Mouse (Mus musculus): ENCODE measurements around the gene Tmem120a. TPM values are rescaled to one million over a fixed set of nuclear protein-coding genes. Genes with fewer than 3 reads are reported as not detected.

Tmem120a gene
- polyA plus RNA-seq, 1 experiment from 2014 or later: 32.0 TPM

DNA sequence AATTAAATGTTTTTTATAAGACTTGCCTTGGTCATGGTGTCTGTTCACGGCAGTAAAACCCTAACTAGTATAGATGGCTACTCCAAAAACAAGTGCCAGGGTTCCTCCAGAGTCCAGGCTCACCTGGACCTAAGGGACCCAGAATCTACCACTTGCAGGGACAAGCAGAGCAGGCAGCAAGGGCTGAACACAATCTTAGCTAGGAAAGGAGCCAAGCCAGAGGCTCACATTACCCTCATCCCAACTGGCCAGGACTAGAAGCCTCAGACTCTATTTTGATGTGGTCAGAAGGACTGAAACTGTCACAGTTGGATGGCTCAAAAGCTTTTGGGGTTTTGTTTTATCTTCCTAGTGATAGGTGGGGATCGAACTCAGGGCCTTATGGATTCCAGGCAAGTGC lies 7.3 kb upstream of the Tmem120a start:
- H3K4me1 ChIP-seq: no peaks in the 10 kb centered on the region
- H3K9ac ChIP-seq: no peak overlapping the region
- peaks cover 7% of the 10 kb centered on the region; the same call in 1 of the 2 replicates for H3K27me3 ChIP-seq (replicated peaks)
- ATAC-seq (ENCODE audit: extremely low read depth, insufficient number of reproducible peaks, low FRiP score, low TSS enrichment): no peak
- WGBS: 62% methylated on average over 2 of the region's 2 CpGs
- no peak overlapping the region for H3K4me2 ChIP-seq
- H3K4me3 ChIP-seq: no peak overlapping the region
- H3K36me3 ChIP-seq: no peaks in the 10 kb centered on the region
- H3K27ac ChIP-seq (replicated peaks): no peak overlapping the region
- H3K9me3 ChIP-seq: peaks cover 10% of the 10 kb centered on the region

DNA sequence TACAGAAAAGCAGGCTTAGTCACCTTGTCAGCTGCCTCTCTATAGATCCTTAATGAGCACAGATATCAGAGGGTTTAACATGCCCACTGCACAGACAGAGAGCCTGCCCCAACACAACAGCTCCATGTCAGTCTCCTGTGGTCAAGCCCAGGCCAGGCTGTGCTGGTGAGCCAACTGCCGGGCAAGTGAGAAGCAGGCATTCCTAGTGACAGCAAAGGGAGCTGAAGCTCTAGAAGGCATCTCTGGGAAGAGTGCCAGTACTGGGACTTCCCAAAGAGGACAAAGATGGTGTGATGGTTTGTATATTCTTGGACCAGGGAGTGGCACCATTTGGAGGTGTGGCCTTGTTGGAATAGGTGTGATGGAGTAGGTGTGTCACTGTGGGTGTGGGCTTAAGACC lies 6.8 kb upstream of the Tmem120a start:
- H3K4me1 ChIP-seq: no peaks in the 10 kb centered on the region
- H3K27ac ChIP-seq (replicated peaks): no peak overlapping the region
- no peak for ATAC-seq (ENCODE audit: extremely low read depth, insufficient number of reproducible peaks, low FRiP score, low TSS enrichment)
- no peaks in the 10 kb centered on the region for H3K36me3 ChIP-seq
- no peak overlapping the region for H3K4me3 ChIP-seq
- H3K4me2 ChIP-seq: no peak overlapping the region
- H3K9ac ChIP-seq: no peak overlapping the region
- H3K27me3 ChIP-seq (replicated peaks): peaks cover 7% of the 10 kb centered on the region; the same call in 1 of the 2 replicates
- H3K9me3 ChIP-seq: peaks cover 10% of the 10 kb centered on the region
- WGBS: 50% methylated on average over 1 of the region's 1 CpGs

DNA sequence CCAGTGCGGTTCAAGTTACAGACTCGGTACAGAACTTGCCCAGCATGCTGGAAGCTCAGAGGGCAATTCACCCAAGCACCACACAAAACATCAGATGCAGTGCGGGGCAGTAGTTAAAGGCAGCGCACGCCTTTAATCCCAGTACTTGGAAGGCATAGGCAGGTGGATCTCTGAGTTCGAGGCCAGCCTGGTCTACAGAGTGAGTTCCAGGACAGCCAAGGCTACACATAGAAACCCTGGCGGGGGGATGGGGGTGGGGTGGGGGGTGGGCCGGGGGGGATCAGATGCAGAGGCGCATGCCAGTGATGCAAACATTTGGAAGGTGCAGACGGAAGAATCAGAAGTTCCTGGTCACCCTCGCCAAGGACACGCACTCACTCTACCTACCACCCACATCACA lies 494 bp upstream of the Tmem120a start:
- peaks cover 16% of the 10 kb centered on the region for H3K4me1 ChIP-seq
- peak overlapping the region; percentile 82 for H3K27ac ChIP-seq (replicated peaks)
- H3K36me3 ChIP-seq: peaks cover 19% of the 10 kb centered on the region
- H3K4me2 ChIP-seq: peak overlapping the region; percentile 75
- H3K4me3 ChIP-seq: peak overlapping the region; percentile 97
- 22% methylated on average over 12 of the region's 12 CpGs for WGBS
- ATAC-seq (ENCODE audit: extremely low read depth, insufficient number of reproducible peaks, low FRiP score, low TSS enrichment): no peak
- H3K9me3 ChIP-seq: peaks cover 10% of the 10 kb centered on the region
- no peaks in the 10 kb centered on the region; the same call in 1 of the 2 replicates for H3K27me3 ChIP-seq (replicated peaks)
- H3K9ac ChIP-seq: peak overlapping the region; percentile 82

DNA sequence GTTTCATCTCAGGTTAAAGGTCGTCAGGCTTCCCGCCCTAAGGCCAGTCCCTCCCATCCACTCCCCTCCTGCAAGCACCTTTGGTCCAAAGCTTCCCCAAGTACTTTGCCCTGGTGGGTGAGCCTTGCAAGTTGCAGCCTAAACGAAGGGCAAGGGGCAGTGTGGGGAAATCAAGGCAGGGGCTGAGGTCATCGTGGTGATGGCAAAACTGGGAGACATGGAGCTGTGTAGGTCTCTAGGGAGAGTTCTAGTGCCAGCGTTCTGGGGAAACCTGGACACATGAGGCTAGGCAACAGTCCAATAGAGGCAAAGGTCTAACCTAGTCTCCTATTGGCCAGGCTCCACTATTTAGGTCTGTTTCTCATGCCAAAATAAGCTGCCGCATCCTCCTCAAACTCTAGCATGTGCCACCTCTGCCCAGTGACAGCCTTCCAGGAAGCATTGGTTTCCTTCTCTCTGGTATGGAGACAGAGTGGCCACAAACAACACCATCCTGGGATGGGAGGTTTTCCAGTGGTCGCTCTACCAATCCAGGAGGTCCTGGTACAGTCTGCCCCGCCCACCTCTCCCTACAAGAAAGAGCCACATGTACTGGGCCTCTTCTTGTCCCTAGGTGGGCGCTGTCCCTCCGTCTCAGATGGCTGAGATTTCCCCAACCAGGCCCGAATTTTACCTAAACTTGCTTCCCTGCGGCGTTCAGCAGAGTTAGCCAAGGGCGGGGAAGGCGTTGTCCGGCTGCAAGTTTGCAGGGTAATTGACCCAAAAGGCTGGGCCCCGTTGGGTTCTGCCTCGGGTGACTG lies 1.1 kb downstream of the Tmem120a start:
- peaks cover 24% of the 10 kb centered on the region for H3K36me3 ChIP-seq
- H3K4me2 ChIP-seq: peak overlapping the region; percentile 75
- H3K9me3 ChIP-seq: peaks cover 10% of the 10 kb centered on the region
- H3K4me3 ChIP-seq: peak overlapping the region; percentile 97
- no peak for ATAC-seq (ENCODE audit: extremely low read depth, insufficient number of reproducible peaks, low FRiP score, low TSS enrichment)
- 23% methylated on average over 18 of the region's 18 CpGs for WGBS
- H3K27ac ChIP-seq (replicated peaks): no peak overlapping the region
- H3K9ac ChIP-seq: peak overlapping the region; percentile 92
- peaks cover 16% of the 10 kb centered on the region for H3K4me1 ChIP-seq
- no peaks in the 10 kb centered on the region for H3K27me3 ChIP-seq (replicated peaks)

DNA sequence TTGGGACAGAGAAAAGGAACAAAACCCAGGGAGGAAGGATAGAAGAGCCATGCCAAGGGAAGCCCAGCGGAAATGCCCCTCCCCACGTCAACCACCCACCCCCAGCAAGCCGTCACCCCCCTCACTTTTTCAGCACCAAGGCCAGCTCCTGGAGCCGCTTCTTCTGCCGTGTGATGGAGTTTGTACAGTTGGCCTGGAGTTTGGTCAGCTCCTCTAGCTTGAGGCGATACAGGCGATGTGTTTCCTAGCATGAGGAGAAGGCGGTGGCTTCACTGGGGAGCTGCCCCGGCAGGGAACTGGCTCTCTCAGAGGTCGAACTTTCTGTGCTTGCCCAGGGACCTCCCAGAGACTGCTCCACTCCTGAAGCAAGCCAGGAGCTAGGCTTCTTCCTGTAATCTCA lies 2.1 kb downstream of the Tmem120a start:
- ATAC-seq (ENCODE audit: extremely low read depth, insufficient number of reproducible peaks, low FRiP score, low TSS enrichment): no peak
- Histone ChIP-seq H3K27ac (replicated peaks) (no peak overlapping the region), H3K9ac (no peak overlapping the region), H3K9me3 (peaks cover 2% of the 10 kb centered on the region; the same call in 1 of the 2 replicates), H3K4me1 (peaks cover 18% of the 10 kb centered on the region), H3K27me3 (replicated peaks) (no peaks in the 10 kb centered on the region), H3K4me2 (no peak overlapping the region), H3K36me3 (peaks cover 28% of the 10 kb centered on the region), H3K4me3 (no peak overlapping the region)
- WGBS: 51% methylated on average over 10 of the region's 10 CpGs

DNA sequence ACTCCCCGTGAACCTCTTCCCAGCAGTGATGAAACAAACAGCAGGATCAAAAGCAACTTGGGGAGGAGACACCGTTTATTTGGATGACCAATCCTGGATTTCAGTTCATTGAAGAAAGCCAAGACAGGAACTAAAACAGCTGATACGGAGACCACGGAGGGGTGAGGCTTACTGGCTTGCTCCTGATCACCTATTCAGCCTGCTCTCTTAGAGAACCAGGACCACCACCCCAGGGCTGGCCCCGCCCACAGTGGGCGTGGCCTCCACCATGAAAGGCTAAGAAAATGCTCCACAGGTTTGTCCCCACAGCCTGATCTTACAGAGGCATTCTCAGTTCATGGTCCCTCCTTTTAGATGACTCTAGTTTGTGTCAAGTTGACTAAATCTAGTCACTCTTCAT lies 6.0 kb downstream of the Tmem120a start:
- Histone ChIP-seq H3K27ac (replicated peaks) (no peak overlapping the region), H3K4me2 (no peak overlapping the region), H3K9ac (no peak overlapping the region), H3K4me3 (no peak overlapping the region), H3K4me1 (peaks cover 12% of the 10 kb centered on the region), H3K9me3 (no peaks in the 10 kb centered on the region), H3K27me3 (replicated peaks) (no peaks in the 10 kb centered on the region), H3K36me3 (peaks cover 67% of the 10 kb centered on the region)
- no peak for ATAC-seq (ENCODE audit: extremely low read depth, insufficient number of reproducible peaks, low FRiP score, low TSS enrichment)
- 20% methylated on average over 6 of the region's 6 CpGs for WGBS

DNA sequence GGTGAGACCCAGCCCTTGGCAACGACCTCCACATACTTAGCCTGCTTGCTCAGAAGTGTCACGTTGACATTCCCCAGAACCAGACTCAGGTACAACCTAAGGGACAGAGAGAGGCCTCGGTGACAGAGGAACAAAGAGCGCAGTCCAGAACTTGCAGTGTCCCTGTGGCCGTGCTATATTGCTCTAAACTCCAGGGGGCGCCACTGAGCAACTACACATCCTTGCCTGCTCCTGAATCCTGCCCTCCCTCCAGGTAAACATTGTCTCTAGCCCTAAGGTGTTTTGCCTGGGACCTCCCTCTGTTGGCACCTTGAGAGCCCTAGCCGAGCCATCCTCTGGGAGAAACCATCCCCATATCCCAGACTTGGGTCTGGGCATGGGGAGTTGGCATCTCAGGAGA lies 7.1 kb downstream of the Tmem120a start:
- H3K27ac ChIP-seq (replicated peaks): no peak overlapping the region
- H3K4me2 ChIP-seq: no peak overlapping the region
- no peaks in the 10 kb centered on the region for H3K9me3 ChIP-seq
- peaks cover 6% of the 10 kb centered on the region; the same call in 1 of the 2 replicates for H3K4me1 ChIP-seq
- H3K27me3 ChIP-seq (replicated peaks): no peaks in the 10 kb centered on the region
- H3K4me3 ChIP-seq: no peak overlapping the region
- no peak for ATAC-seq (ENCODE audit: extremely low read depth, insufficient number of reproducible peaks, low FRiP score, low TSS enrichment)
- H3K36me3 ChIP-seq: peaks cover 78% of the 10 kb centered on the region
- no peak overlapping the region for H3K9ac ChIP-seq
- WGBS: 56% methylated on average over 7 of the region's 7 CpGs

DNA sequence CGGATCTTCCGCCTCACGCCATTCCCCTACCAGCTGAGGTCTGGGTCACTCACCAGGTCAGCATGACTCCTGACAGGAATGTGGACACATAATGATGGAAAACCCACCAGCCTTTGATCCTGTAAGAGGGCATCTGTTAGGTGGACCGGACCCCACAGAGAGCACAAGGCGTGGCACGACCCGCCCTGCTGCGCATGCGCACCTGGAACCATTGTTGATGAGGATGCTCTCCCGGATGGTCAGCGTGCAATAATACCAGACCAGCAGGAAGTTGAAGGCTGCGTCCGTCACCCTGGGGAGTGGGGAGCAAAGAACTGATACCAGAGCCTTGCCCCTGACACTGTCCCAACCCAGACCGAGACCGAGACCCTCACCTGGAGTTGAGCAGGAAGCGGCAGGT lies 7.7 kb downstream of the Tmem120a start:
- H3K27me3 ChIP-seq (replicated peaks): no peaks in the 10 kb centered on the region
- no peak overlapping the region for H3K4me3 ChIP-seq
- ATAC-seq (ENCODE audit: extremely low read depth, insufficient number of reproducible peaks, low FRiP score, low TSS enrichment): no peak
- H3K4me1 ChIP-seq: peaks cover 6% of the 10 kb centered on the region; the same call in 1 of the 2 replicates
- H3K4me2 ChIP-seq: no peak overlapping the region
- 91% methylated on average over 16 of the region's 16 CpGs for WGBS
- peaks cover 80% of the 10 kb centered on the region for H3K36me3 ChIP-seq
- no peak overlapping the region for H3K27ac ChIP-seq (replicated peaks)
- H3K9me3 ChIP-seq: no peaks in the 10 kb centered on the region
- H3K9ac ChIP-seq: no peak overlapping the region

DNA sequence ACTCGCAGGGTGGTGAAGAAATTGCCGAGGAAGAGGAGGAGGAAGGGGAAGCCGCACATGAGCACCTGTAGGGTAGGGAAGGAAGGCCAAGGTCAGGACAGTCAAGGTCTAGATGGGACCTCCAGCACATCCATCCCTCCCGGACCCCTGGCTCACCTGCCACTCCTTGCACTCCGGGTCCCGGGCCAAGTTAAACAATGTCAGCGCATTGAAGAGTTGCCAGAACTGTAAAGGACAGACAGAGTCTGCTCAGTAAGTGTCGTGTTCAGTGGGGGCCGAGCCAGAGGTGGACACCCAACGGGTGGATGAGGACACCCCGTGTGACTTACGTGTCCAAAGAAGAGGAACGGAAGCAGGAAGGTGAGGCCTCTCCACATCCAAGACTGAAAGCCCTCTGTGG lies 8.5 kb downstream of the Tmem120a start:
- Histone ChIP-seq H3K27ac (replicated peaks) (no peak overlapping the region), H3K4me3 (no peak overlapping the region), H3K4me2 (no peak overlapping the region), H3K4me1 (peaks cover 6% of the 10 kb centered on the region; the same call in 1 of the 2 replicates), H3K36me3 (peaks cover 80% of the 10 kb centered on the region), H3K9ac (no peak overlapping the region), H3K9me3 (no peaks in the 10 kb centered on the region), H3K27me3 (replicated peaks) (no peaks in the 10 kb centered on the region)
- 88% methylated on average over 13 of the region's 13 CpGs for WGBS
- ATAC-seq (ENCODE audit: extremely low read depth, insufficient number of reproducible peaks, low FRiP score, low TSS enrichment): no peak

DNA sequence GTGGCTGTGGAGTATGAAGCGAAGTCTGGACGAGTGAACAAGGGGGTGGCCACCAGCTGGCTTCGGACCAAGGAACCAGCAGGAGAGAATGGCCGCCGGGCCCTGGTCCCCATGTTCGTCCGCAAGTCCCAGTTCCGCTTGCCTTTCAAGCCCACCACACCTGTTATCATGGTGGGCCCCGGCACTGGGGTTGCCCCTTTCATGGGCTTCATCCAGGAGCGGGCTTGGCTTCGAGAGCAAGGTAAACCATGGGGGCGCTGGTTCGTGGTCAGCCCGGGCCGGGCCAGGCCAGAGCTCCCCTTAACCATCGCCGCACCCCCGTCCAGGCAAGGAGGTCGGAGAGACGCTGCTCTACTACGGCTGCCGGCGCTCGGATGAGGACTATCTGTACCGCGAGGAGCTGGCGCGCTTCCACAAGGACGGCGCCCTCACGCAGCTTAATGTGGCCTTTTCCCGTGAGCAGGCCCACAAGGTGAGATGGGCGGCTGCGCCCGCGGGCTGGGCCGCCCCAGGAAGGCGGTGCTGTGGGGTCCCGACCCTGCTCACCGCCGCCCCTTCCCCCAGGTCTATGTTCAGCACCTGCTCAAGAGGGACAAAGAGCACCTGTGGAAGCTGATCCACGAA lies 10.1 kb downstream of the Tmem120a start:
- ATAC-seq (ENCODE audit: extremely low read depth, insufficient number of reproducible peaks, low FRiP score, low TSS enrichment): no peak
- 87% methylated on average over 42 of the region's 42 CpGs for WGBS
- H3K27ac ChIP-seq (replicated peaks): no peak overlapping the region
- peaks cover 84% of the 10 kb centered on the region for H3K36me3 ChIP-seq
- H3K4me1 ChIP-seq: peaks cover 6% of the 10 kb centered on the region; the same call in 1 of the 2 replicates
- no peaks in the 10 kb centered on the region for H3K9me3 ChIP-seq
- H3K4me3 ChIP-seq: no peak overlapping the region
- H3K9ac ChIP-seq: no peak overlapping the region
- no peaks in the 10 kb centered on the region for H3K27me3 ChIP-seq (replicated peaks)
- H3K4me2 ChIP-seq: no peak overlapping the region

DNA sequence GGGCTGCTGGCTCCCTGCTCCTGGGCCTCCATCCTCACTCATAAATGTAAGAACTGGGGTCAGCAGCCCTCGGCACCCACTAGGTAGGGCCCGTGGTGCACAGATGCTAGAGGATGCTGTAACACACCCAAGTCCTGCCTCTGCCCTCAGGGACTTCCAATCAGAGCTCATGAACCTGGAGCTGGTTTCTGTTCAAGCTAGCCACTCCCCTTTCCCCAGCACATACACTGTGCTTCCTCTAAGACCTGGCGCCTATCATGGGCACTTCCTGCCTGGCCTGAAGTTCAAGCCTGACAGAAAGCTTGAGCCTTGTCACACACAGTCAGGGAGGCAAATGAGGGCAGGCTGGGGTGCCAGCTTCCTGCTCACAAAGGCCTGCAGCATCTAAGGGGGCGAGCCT lies 11.2 kb downstream of the Tmem120a start:
- 83% methylated on average over 4 of the region's 4 CpGs for WGBS
- Histone ChIP-seq H3K4me3 (no peak overlapping the region), H3K9me3 (no peaks in the 10 kb centered on the region), H3K4me2 (no peak overlapping the region), H3K27ac (replicated peaks) (no peak overlapping the region), H3K27me3 (replicated peaks) (no peaks in the 10 kb centered on the region), H3K36me3 (peaks cover 93% of the 10 kb centered on the region), H3K9ac (no peak overlapping the region), H3K4me1 (peaks cover 6% of the 10 kb centered on the region; the same call in 1 of the 2 replicates)
- ATAC-seq (ENCODE audit: extremely low read depth, insufficient number of reproducible peaks, low FRiP score, low TSS enrichment): no peak

Measured in heart, embryonic 13.5 days (tissue).